Mouse (Mus musculus) adrenal gland, adult 8-10 months (tissue): ENCODE data around the gene Nrip3. TPM values are rescaled to one million over a fixed set of nuclear protein-coding genes. Genes with fewer than 3 reads are reported as not detected.

ENCODE experiments used
- total RNA-seq, 4 experiments: library from RNA; stranded (reverse); gene quantifications; 2 replicates each; pipeline ENCODE4 v1.2.4; 2022

Nrip3 gene
- total RNA-seq, 4 experiments from 2014 or later, result 0.38 to 1.3 (median 0.63) TPM

Other genes starting within 250 kb of the Nrip3 start
- 10 to 100 TPM; 26.9 to 62.4 (median 40.9) TPM for gene St5, start 78.4 kb downstream of the Nrip3 start, total RNA-seq
- gene Akip1, start 78.3 kb downstream of the Nrip3 start, total RNA-seq, result 10 to 100 TPM; 21.7 to 30.6 (median 23.6) TPM
- under 1 TPM in 1 of 4 experiments, not detected in 3; 0.44 TPM for gene BC051019, start 58.2 kb downstream of the Nrip3 start, total RNA-seq
- gene Ascl3, start 50.3 kb downstream of the Nrip3 start, total RNA-seq, result under 1 TPM in 2 of 4 experiments, not detected in 2; 0.46 to 0.99 TPM
- gene Tmem9b, start 29.1 kb downstream of the Nrip3 start, total RNA-seq, result 10 to 100 TPM; 48.7 to 52.2 (median 51.1) TPM
- gene Scube2, start 83.7 kb upstream of the Nrip3 start, total RNA-seq, result 1 to 10 TPM in 3 of 4 experiments, under 1 TPM in 1; 0.49 to 1.2 (median 1.1) TPM
- gene Dennd5a, start 178.4 kb upstream of the Nrip3 start, total RNA-seq, result 100 to 1,000 TPM; 171 to 249 (median 219) TPM
- gene Tmem41b, start 204.9 kb upstream of the Nrip3 start, total RNA-seq, result 10 to 100 TPM; 46.7 to 60.3 (median 51.8) TPM
- 10 to 100 TPM; 70.6 to 95.7 (median 77.4) TPM for gene Ipo7, start 236.2 kb upstream of the Nrip3 start, total RNA-seq